Mouse (Mus musculus): ENCODE measurements around the gene Deaf1.

- TF ChIP-seq CTCF (IDR thresholded peaks at IDR 0.05; ENCODE audit: low read depth) (no peak), EP300 (IDR thresholded peaks at IDR 0.05; ENCODE audit: low read depth) (no peak)
Measured at GRCm38 (mm10) chr7:141335682-141336081, 8.2 kb upstream of the Deaf1 start.
